Mouse (Mus musculus) neural tube, embryonic 12.5 days (tissue): ENCODE results near the gene Fbxo46. TPM values are rescaled to one million over a fixed set of nuclear protein-coding genes. Genes with fewer than 3 reads are reported as not detected.
A peak's percentile ranks its signal among the peaks of the same experiment; 100 is the strongest.

Source experiments
- ATAC-seq: fragments of 200-750 bp; cut with Nextera tagmentation; 2 replicates; pipeline ENCODE4 v1.8.0; 2017; ENCODE audit warnings: low read depth, mild to moderate bottlenecking, moderate TSS enrichment, moderate library complexity; ENCODE audit not compliant: low FRiP score
- H3K27ac ChIP-seq: fragments of 300-500 bp; sonication (generic); 2 replicates; pipeline ENCODE4 v1.5.1; 2016
- H3K27me3 ChIP-seq: fragments of 300-500 bp; sonication (generic); replicated peaks from 2 replicates; pipeline ENCODE4 v1.6.1; 2016; ENCODE audit warnings: mild to moderate bottlenecking
- H3K36me3 ChIP-seq: fragments of 300-500 bp; sonication (generic); 2 replicates; pipeline ENCODE4 v1.6.1; 2016; ENCODE audit warnings: mild to moderate bottlenecking
- H3K4me1 ChIP-seq: fragments of 300-500 bp; sonication (generic); 2 replicates; pipeline ENCODE4 v1.6.1; 2016
- H3K4me2 ChIP-seq: fragments of 300-500 bp; sonication (generic); replicated peaks from 2 replicates; pipeline ENCODE4 v1.6.1; 2016; ENCODE audit warnings: mild to moderate bottlenecking
- H3K4me3 ChIP-seq: fragments of 300-500 bp; sonication (generic); 2 replicates; pipeline ENCODE4 v1.5.1; 2016
- H3K9ac ChIP-seq: fragments of 300-500 bp; sonication (generic); 2 replicates; pipeline ENCODE4 v1.6.1; 2016; ENCODE audit warnings: mild to moderate bottlenecking
- H3K9me3 ChIP-seq: fragments of 300-500 bp; sonication (generic); 2 replicates; pipeline ENCODE4 v1.6.1; 2016; ENCODE audit warnings: mild to moderate bottlenecking
- WGBS: fragments of 180-500 bp; shearing (Covaris S2); methylation state at CpG from one replicate; pipeline ENCODE4 v1.1.7; 2016; 5-methylcytosine and 5-hydroxymethylcytosine counted together
- polyA plus RNA-seq: library from polyadenylated mRNA; unstranded; fragments of >200 nt; fragmentation: Nextera tagmentation; extraction: Ambion mirVana; gene quantifications from 2 replicates; pipeline ENCODE4 v1.2.1, GENCODE M21; 2016

The Fbxo46 gene
- polyA plus RNA-seq, 1 experiment from 2014 or later: 18.3 TPM

GRCm38 (mm10) chr7:19093537-19094385 lies 25.9 kb upstream of the Fbxo46 start:
- Histone ChIP-seq H3K4me1 (peaks cover 59% of the 10 kb centered on the region), H3K27me3 (peaks cover 16% of the 10 kb centered on the region), H3K4me3 (peak overlapping the region; percentile 66), H3K36me3 (peaks cover 32% of the 10 kb centered on the region), H3K9ac (peak overlapping the region; percentile 78), H3K9me3 (no peaks in the 10 kb centered on the region), H3K4me2 (peak overlapping the region; percentile 98), H3K27ac (peak overlapping the region; percentile 54)
- WGBS: under 1% methylated on average over 45 of the region's 45 CpGs
- ATAC-seq: peak; percentile 83

- ATAC-seq: peak; percentile 0; the same call in 1 of the 2 replicates
- Histone ChIP-seq H3K36me3 (peaks cover 32% of the 10 kb centered on the region), H3K4me3 (peak within 1 kb of the TSS; percentile 66), H3K27me3 (peaks cover 16% of the 10 kb centered on the region), H3K4me1 (peaks cover 59% of the 10 kb centered on the region), H3K9ac (peak within 1 kb of the TSS; percentile 78), H3K9me3 (no peaks in the 10 kb centered on the region), H3K27ac (peak within 1 kb of the TSS; percentile 54), H3K4me2 (peak within 1 kb of the TSS; percentile 98)
- 2% methylated on average over 19 of the region's 36 CpGs for WGBS
Observed at GRCm38 (mm10) chr7:19094471-19094825, 25.2 kb upstream of the Fbxo46 start, which contains the start of gene Six5. Gene Six5 (plus strand): TSS chr7:19094594.

GRCm38 (mm10) chr7:19094826-19095750 lies 24.6 kb upstream of the Fbxo46 start:
- H3K9ac ChIP-seq: peak overlapping the region; percentile 78
- H3K4me2 ChIP-seq: peak overlapping the region; percentile 98
- H3K4me1 ChIP-seq: peaks cover 59% of the 10 kb centered on the region
- under 1% methylated on average over 85 of the region's 87 CpGs for WGBS
- H3K9me3 ChIP-seq: no peaks in the 10 kb centered on the region
- H3K27ac ChIP-seq: peak overlapping the region; percentile 54
- peak overlapping the region; percentile 66 for H3K4me3 ChIP-seq
- H3K27me3 ChIP-seq: peaks cover 16% of the 10 kb centered on the region
- no peak for ATAC-seq
- H3K36me3 ChIP-seq: peaks cover 26% of the 10 kb centered on the region

- Histone ChIP-seq H3K9ac (peak overlapping the region; percentile 78), H3K27me3 (peaks cover 14% of the 10 kb centered on the region), H3K4me3 (peak overlapping the region; percentile 66), H3K4me2 (peak overlapping the region; percentile 98), H3K9me3 (no peaks in the 10 kb centered on the region), H3K27ac (no peak overlapping the region), H3K36me3 (peaks cover 20% of the 10 kb centered on the region), H3K4me1 (peaks cover 59% of the 10 kb centered on the region)
- WGBS: under 1% methylated on average over 19 of the region's 19 CpGs
- ATAC-seq: no peak
Observed at GRCm38 (mm10) chr7:19095751-19096110, 23.9 kb upstream of the Fbxo46 start.

GRCm38 (mm10) chr7:19096421-19096976 lies 23.2 kb upstream of the Fbxo46 start:
- Histone ChIP-seq H3K9me3 (no peaks in the 10 kb centered on the region), H3K4me3 (peak overlapping the region; percentile 66), H3K36me3 (peaks cover 16% of the 10 kb centered on the region), H3K9ac (peak overlapping the region; percentile 78), H3K4me1 (peaks cover 59% of the 10 kb centered on the region), H3K27me3 (peaks cover 6% of the 10 kb centered on the region), H3K4me2 (peak overlapping the region; percentile 98), H3K27ac (no peak overlapping the region)
- 54% methylated on average over 5 of the region's 5 CpGs for WGBS
- no peak for ATAC-seq

GRCm38 (mm10) chr7:19097217-19097616 lies 22.4 kb upstream of the Fbxo46 start:
- Histone ChIP-seq H3K36me3 (peaks cover 10% of the 10 kb centered on the region), H3K27ac (no peak overlapping the region), H3K4me2 (peak overlapping the region; percentile 98), H3K27me3 (no peaks in the 10 kb centered on the region), H3K9me3 (no peaks in the 10 kb centered on the region), H3K4me3 (no peak overlapping the region), H3K4me1 (peaks cover 51% of the 10 kb centered on the region), H3K9ac (no peak overlapping the region)
- no peak for ATAC-seq
- WGBS: 78% methylated on average over 2 of the region's 2 CpGs

- Histone ChIP-seq H3K4me2 (no peak overlapping the region), H3K36me3 (peaks cover 7% of the 10 kb centered on the region; the same call in 1 of the 2 replicates), H3K27ac (no peak overlapping the region), H3K4me3 (no peak overlapping the region), H3K27me3 (no peaks in the 10 kb centered on the region), H3K4me1 (peaks cover 45% of the 10 kb centered on the region), H3K9me3 (no peaks in the 10 kb centered on the region), H3K9ac (no peak overlapping the region)
- ATAC-seq: no peak
Observed at GRCm38 (mm10) chr7:19097863-19098262, 21.8 kb upstream of the Fbxo46 start.

GRCm38 (mm10) chr7:19098811-19099210 lies 20.8 kb upstream of the Fbxo46 start:
- Histone ChIP-seq H3K9ac (no peak overlapping the region), H3K4me3 (no peak overlapping the region), H3K4me2 (no peak overlapping the region), H3K27ac (no peak overlapping the region), H3K36me3 (peaks cover 7% of the 10 kb centered on the region; the same call in 1 of the 2 replicates), H3K9me3 (no peaks in the 10 kb centered on the region), H3K4me1 (peaks cover 35% of the 10 kb centered on the region), H3K27me3 (no peaks in the 10 kb centered on the region)
- 63% methylated on average over 7 of the region's 7 CpGs for WGBS
- ATAC-seq: no peak

GRCm38 (mm10) chr7:19100290-19100689 lies 19.4 kb upstream of the Fbxo46 start:
- Histone ChIP-seq H3K27ac (no peak overlapping the region), H3K4me2 (no peak overlapping the region), H3K27me3 (no peaks in the 10 kb centered on the region), H3K9me3 (no peaks in the 10 kb centered on the region), H3K9ac (no peak overlapping the region), H3K4me3 (no peak overlapping the region), H3K36me3 (peaks cover 7% of the 10 kb centered on the region; the same call in 1 of the 2 replicates), H3K4me1 (peaks cover 22% of the 10 kb centered on the region)
- no peak for ATAC-seq
- WGBS: 86% methylated on average over 1 of the region's 1 CpGs

- no peak for ATAC-seq
- no peaks in the 10 kb centered on the region for H3K27me3 ChIP-seq
- H3K9me3 ChIP-seq: no peaks in the 10 kb centered on the region
- no peaks in the 10 kb centered on the region for H3K36me3 ChIP-seq
- no peak overlapping the region for H3K4me3 ChIP-seq
- H3K27ac ChIP-seq: no peak overlapping the region
- H3K4me1 ChIP-seq: no peaks in the 10 kb centered on the region
- H3K4me2 ChIP-seq: no peak overlapping the region
- no peak overlapping the region for H3K9ac ChIP-seq
Observed at GRCm38 (mm10) chr7:19103741-19104140, 15.9 kb upstream of the Fbxo46 start.

GRCm38 (mm10) chr7:19104486-19104885 lies 15.2 kb upstream of the Fbxo46 start:
- no peak overlapping the region for H3K9ac ChIP-seq
- ATAC-seq: no peak
- H3K4me3 ChIP-seq: no peak overlapping the region
- H3K27me3 ChIP-seq: no peaks in the 10 kb centered on the region
- 83% methylated on average over 2 of the region's 2 CpGs for WGBS
- H3K9me3 ChIP-seq: no peaks in the 10 kb centered on the region
- H3K27ac ChIP-seq: no peak overlapping the region
- H3K36me3 ChIP-seq: no peaks in the 10 kb centered on the region
- H3K4me1 ChIP-seq: no peaks in the 10 kb centered on the region
- H3K4me2 ChIP-seq: no peak overlapping the region

GRCm38 (mm10) chr7:19107436-19107835 lies 12.2 kb upstream of the Fbxo46 start:
- Histone ChIP-seq H3K27me3 (no peaks in the 10 kb centered on the region), H3K9me3 (no peaks in the 10 kb centered on the region), H3K4me2 (no peak overlapping the region), H3K27ac (no peak overlapping the region), H3K9ac (no peak overlapping the region), H3K36me3 (no peaks in the 10 kb centered on the region), H3K4me1 (no peaks in the 10 kb centered on the region), H3K4me3 (no peak overlapping the region)
- 70% methylated on average over 3 of the region's 3 CpGs for WGBS
- ATAC-seq: no peak
